Mouse (Mus musculus) retina, embryonic 14.5 days (tissue): ENCODE results near the gene Opn4.

ENCODE experiments used
- DNase-seq: peaks from one replicate; pipeline ENCODE4 v3.0.0-alpha.2; 2015; ENCODE audit warnings: low spot score

The Opn4 gene

GRCm38 (mm10) chr14:34590743-34591675 lies 8.9 kb downstream of the Opn4 start:
- DNase-seq = no peak

DNA sequence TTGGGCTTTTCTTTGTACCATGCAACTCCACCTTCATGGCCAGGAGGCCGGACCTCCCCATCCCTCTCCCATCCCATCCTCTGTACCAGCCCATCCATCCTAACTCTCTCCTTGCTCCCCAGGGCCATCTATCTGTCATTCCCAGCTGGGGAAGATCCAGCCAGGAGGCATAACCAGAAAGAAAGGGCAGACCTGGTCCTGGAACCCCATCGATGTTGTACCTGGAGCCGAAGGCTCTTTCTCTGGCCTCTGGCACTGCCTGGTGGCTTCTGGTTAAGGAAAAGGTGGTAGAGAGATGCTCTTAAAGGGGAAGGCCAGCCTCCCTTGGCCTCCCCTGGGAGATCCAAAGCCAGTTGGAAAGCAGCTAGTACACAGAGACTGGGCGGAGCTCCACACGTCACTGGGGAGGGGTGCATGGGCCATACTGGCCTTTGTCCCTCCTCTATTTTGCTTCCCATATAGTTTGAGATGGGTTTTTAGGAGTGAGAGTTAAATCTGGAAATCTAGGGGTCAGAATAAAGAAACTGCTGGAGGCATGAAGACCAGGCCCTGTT lies 9.8 kb downstream of the Opn4 start:
- no peak for DNase-seq

DNA sequence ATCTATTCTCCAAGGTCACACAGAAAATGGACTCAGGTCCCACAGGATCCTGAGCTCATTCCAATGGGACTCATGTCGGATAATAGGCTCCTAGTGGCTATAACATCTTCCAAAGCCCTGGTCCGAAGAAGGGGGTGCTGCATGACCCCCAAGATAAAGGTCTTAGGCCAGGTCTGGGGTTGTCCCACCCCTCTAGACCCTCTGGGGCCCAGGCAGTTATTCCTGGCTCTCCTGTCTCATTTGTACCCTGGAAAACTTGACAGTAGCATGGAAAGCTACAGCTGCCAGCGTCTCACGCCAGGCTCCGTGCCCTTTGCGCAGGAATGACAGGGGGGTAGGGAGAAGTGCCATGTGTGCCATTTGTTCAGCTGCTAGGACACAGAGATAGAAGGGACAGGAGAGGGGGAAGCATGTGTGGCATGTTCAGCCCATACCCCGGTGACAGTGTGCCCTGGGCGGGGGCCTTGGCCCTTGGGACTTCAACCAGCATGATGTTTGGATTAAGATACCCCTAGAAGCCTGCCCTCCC lies 10.7 kb downstream of the Opn4 start:
- DNase-seq = no peak

DNA sequence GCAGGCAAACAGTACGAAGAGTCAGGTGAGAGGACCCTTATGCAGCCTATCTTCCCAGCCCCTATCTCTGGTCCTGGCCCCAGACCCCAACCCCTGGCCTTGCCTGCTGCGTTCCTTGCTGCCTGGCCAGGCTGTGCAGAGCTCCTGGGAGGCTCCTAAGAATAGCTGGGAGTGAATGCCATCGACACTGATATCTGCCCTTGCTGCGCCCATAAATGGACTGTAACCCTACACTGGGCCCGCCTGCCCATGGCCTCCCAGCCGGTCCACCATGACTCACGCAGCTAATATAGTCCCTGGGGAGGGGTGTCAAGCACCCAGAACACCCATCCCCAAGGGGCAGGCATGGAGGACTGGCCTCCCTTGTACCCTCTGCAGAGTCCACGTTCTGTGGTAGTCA lies 11.4 kb downstream of the Opn4 start, which contains the start of gene Ldb3:
Gene Ldb3 (minus strand): TSS at position 185 of the 400 bp plus-strand sequence.
- no peak for DNase-seq

GRCm38 (mm10) chr14:34588005-34588404 lies 11.9 kb downstream of the Opn4 start:
- DNase-seq = no peak

DNA sequence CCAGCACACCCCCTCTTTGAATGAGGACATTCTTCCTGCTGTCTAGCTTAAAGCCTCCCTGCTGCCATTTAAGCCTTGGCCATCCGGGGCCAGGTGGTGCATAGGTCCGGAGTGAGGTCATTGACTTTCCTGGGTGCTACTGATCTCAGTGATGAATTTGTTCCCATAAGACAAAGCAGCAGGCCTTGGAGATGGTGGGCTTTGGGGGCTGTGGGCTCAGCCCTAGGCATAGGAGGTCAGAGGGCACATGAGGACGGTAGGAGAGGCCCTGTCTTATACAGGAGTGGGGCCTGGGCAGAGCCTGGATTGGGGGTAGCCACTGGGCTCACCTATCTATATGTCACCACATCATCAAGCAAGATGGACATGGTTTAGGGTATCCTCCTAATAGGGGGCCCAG lies 13.1 kb downstream of the Opn4 start:
- no peak for DNase-seq

DNA sequence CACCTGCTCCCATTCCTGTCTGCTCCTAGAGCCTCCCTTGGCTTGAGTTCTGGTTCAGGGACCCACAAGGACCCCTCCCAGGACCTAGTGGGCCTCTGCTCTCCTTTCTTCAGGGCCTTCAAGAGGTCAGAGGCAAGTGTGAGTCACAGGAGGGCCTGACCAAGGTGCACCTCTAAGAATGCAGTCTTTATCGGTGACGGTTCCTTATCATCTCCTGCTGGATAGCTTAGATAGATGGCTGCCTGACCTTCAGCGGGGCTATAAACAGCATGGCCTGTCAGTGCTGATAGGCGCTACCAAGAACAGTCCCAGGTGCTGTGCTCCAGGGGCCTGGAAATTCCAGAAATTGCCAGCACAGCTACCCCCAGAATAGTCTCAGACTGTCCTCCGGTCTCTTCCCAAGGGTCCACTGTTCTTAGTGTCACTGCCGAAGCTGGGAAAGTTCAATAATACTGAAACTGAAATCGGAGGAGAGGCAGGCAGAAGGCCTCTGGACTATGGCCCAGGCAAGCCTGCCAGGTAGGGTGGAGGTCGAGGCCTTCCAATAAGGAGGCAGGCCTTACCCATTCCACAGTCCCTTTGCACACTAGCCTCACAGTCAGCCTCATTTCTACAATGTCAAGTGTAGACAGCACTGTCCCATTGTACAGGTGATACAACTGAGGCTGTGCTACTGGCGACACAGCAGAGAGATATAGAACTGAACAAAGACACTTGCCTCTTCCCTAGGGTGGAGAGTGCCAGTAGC lies 14.4 kb downstream of the Opn4 start:
- no peak for DNase-seq

- no peak for DNase-seq
Measured at GRCm38 (mm10) chr14:34582740-34583427, 17.1 kb downstream of the Opn4 start.

- no peak for DNase-seq
Measured at GRCm38 (mm10) chr14:34576858-34577257, 23.1 kb downstream of the Opn4 start.

DNA sequence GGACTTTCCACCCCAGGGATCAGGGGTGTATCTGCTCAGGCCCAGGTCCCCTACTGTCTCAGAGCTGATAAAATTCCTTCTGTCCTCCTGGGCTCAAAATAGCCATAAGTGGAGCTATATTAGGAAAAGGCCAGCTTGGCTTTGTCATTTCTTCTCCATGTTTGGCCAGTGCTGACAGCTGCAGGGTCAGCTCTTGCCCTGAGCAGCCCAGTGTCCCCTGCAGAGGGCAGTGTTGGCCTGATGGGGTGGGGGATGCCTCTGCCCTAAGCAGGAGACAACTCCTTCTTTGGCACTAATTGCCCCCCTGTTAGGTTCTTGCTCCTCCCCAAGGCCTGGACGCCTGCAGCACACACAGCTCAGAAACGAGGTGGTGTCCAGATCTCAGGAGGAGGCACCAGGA lies 25.9 kb downstream of the Opn4 start:
- no peak for DNase-seq

- no peak for DNase-seq
Measured at GRCm38 (mm10) chr14:34573348-34573913, 26.5 kb downstream of the Opn4 start.

- DNase-seq = no peak
Measured at GRCm38 (mm10) chr14:34571610-34572387, 28.1 kb downstream of the Opn4 start.

DNA sequence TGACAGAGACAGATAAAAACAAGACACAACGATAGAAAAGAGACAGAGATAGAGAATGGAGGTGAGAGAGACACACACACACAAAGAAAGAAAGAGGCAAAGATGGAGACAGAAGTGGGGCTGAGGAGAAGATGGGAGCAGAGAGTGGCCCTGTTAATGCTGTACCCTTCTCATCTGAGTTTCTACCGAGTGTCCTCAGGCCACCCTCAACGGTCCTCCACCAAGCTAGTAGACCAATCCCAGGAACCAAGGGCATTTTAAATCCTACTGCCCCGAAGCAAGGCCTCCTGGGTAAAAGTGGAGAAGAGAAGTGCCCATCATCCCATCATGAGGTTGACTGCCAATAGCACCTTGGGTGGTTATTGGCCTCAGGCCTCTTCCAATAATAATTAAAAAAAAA lies 29.0 kb downstream of the Opn4 start:
- DNase-seq = no peak

GRCm38 (mm10) chr14:34570294-34570693 lies 29.6 kb downstream of the Opn4 start:
- DNase-seq = peak; percentile 91

GRCm38 (mm10) chr14:34569534-34570194 lies 30.3 kb downstream of the Opn4 start:
- DNase-seq = no peak

- no peak for DNase-seq
Measured at GRCm38 (mm10) chr14:34568626-34569025, 31.3 kb downstream of the Opn4 start.

DNA sequence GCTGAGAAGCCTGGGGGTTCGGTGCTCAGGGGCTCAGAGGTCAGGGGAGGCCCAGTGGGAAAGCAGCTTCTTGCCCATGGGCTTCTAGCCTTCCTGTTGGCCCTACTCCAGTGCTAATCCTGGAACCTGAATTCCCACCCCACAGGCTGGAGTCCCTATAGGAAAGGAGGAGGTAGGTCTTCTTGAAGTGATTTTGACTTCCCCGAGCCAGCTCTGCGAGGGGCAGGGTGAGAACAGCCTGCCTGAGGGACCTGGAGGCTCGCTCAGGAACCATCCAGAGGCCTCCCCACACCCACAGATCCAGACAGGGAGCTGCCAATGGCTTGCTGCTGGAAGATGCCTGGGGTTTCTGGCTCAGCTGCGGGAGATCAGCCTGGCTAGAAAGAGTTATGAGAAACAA lies 32.2 kb downstream of the Opn4 start:
- DNase-seq = no peak

DNA sequence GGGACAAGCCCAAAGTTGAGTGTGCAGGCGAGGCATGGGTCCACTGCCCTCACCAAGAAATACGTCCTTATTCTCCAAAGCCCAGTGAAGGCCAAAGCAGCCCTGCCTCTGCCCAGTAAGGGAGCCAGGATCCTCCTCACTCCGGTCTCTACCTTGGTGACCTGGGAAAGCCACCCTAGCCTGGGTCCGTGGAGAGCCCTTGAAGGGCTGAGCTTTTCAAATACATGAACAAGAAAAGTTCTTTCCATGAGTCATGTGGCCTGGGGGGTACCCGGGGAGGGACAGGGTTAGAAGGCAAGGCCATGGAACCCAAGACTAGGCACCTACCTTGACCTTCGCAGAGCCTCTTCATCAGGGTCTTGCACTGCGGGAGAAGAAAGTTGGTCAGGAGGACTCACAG lies 33.4 kb downstream of the Opn4 start:
- no peak for DNase-seq

DNA sequence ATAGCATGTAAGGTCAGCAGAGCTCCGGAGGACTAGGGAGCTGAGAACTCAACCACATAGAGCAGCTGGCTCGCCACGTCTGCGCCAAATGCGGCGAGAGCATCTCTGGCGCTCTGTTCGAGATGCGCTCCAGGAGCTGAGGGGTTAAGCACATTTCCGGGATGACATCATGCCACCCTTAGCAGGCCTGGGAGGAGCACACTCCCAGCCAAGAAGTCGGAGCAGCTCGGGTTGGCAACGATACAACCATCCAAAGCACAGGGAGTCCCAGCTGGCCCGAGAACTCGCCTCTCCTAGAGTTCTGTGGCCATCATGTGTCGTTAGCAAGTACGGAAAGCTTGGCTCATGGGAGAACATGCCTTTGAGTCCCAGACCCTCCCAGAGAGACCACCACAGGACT lies 34.2 kb downstream of the Opn4 start:
- no peak for DNase-seq

- no peak for DNase-seq
Measured at GRCm38 (mm10) chr14:34564646-34565045, 35.3 kb downstream of the Opn4 start.
